Comparison of ENCODE assay signal across 12 mouse cellular contexts in the genomic region with DNA sequence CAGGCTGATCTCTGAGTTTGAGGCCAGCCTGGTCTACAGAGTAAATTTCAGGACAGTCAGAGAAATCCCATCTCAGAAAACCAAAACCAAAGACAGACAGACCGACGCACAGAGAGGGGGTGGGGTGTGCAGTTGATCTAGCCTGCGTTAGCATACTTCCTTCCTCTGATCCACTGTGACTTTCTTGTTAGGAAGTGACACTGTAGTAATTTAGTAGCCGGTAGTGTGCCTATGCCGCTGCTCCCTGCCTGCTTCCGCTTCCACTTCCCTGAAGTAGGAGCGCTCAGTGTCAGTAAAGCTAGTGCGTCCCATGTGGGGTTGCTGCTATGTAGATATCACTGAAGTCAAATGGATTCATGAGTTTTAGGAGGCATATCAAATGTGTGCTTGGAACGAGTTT. TPM values are rescaled to one million over a fixed set of nuclear protein-coding genes. Genes with fewer than 3 reads are reported as not detected.
A peak's percentile ranks its signal among the peaks of the same experiment; 100 is the strongest.
DNase-seq lines count a peak whose midpoint lies in the region; ATAC-seq and TF ChIP-seq lines count a peak whose summit lies in the region.
"Had no signal": no experiment of that assay in that cellular context is flagged by ENCODE, and none has a peak within 500 bp of the region (broad histone marks: within the 10 kb centered on the region; RNA-seq: fewer than 3 reads in every experiment).

No protein-coding gene starts in this region.

- peaks cover 21% of the 10 kb centered on the region for H3K4me1 ChIP-seq in heart, embryonic 12.5 days (replicated peaks)
- peaks cover 5% of the 10 kb centered on the region for H3K4me1 ChIP-seq in lung, embryonic 16.5 days (replicated peaks; ENCODE audit: control insufficient read depth, insufficient read depth, low read length)
- H3K4me1 ChIP-seq in lung, postnatal 0 days (ENCODE audit: insufficient read depth, low read depth, low read length) = no peaks in the 10 kb centered on the region
- H3K4me1 ChIP-seq in hindbrain, embryonic 16.5 days (ENCODE audit: control insufficient read depth, insufficient read depth, low read depth, low read length) = no peaks in the 10 kb centered on the region
- H3K4me1 ChIP-seq: liver, embryonic 15.5 days had no signal

- H3K4me3 ChIP-seq in heart, embryonic 12.5 days = no peak overlapping the region
- H3K4me3 ChIP-seq in lung, embryonic 16.5 days (ENCODE audit: low read length) = no peak overlapping the region
- H3K4me3 ChIP-seq in lung, postnatal 0 days (ENCODE audit: low read depth, low read length) = peak overlapping the region; percentile 10; the same call in 1 of the 2 replicates
- H3K4me3 ChIP-seq in hindbrain, embryonic 16.5 days (ENCODE audit: low read length) = no peak overlapping the region
- H3K4me3 ChIP-seq: embryonic facial prominence, embryonic 13.5 days; liver, embryonic 15.5 days; midbrain, embryonic 10.5 days; myocyte had no signal

- DNase-seq in heart, adult 8-10 months (ENCODE audit: low spot score) = peak; percentile 52
- no peak for DNase-seq in lung, postnatal 25 days (ENCODE audit: low spot score)
- peak; percentile 42 for DNase-seq in lung, postnatal 0 days (ENCODE audit: low spot score)
- no peak for DNase-seq in ovary, postnatal 14 days (ENCODE audit: low spot score)
- DNase-seq: cerebellum, adult 11 months had no signal

- peaks cover 10% of the 10 kb centered on the region for H3K27me3 ChIP-seq in heart, embryonic 12.5 days (replicated peaks)
- no peaks in the 10 kb centered on the region for H3K27me3 ChIP-seq in lung, embryonic 16.5 days (ENCODE audit: control insufficient read depth, insufficient read depth, low read depth, low read length)
- no peaks in the 10 kb centered on the region for H3K27me3 ChIP-seq in lung, postnatal 0 days (replicated peaks; ENCODE audit: insufficient read depth, low read length)
- no peaks in the 10 kb centered on the region for H3K27me3 ChIP-seq in hindbrain, embryonic 16.5 days (replicated peaks; ENCODE audit: control insufficient read depth, insufficient read depth, low read length)
- H3K27me3 ChIP-seq: embryonic facial prominence, embryonic 13.5 days; liver, embryonic 15.5 days had no signal

- no peak overlapping the region for H3K27ac ChIP-seq in heart, embryonic 12.5 days (ENCODE audit: poor library complexity, severe bottlenecking)
- no peak overlapping the region for H3K27ac ChIP-seq in lung, embryonic 16.5 days (ENCODE audit: low read length)
- no peak overlapping the region for H3K27ac ChIP-seq in lung, postnatal 0 days (ENCODE audit: low read length)
- no peak overlapping the region for H3K27ac ChIP-seq in hindbrain, embryonic 16.5 days (ENCODE audit: low read depth, low read length)
- H3K27ac ChIP-seq: embryonic facial prominence, embryonic 13.5 days; liver, embryonic 15.5 days; midbrain, embryonic 10.5 days had no signal

- no peak for TF ChIP-seq CTCF in lung, postnatal 0 days (IDR thresholded peaks at IDR 0.05)

- no peak for TF ChIP-seq EP300 in lung, postnatal 0 days (IDR thresholded peaks at IDR 0.05)

- peaks cover 8% of the 10 kb centered on the region; the same call in 1 of the 2 replicates for H3K36me3 ChIP-seq in heart, embryonic 12.5 days
- H3K36me3 ChIP-seq in lung, embryonic 16.5 days (ENCODE audit: control insufficient read depth, insufficient read depth, low read length) = peaks cover 8% of the 10 kb centered on the region
- H3K36me3 ChIP-seq in lung, postnatal 0 days (ENCODE audit: insufficient read depth, low read length) = no peaks in the 10 kb centered on the region
- peaks cover 6% of the 10 kb centered on the region; the same call in 1 of the 2 replicates for H3K36me3 ChIP-seq in hindbrain, embryonic 16.5 days (ENCODE audit: control insufficient read depth, insufficient read depth, low read length)

- ATAC-seq in heart, embryonic 12.5 days (ENCODE audit: insufficient number of reproducible peaks, low FRiP score) = no peak
- ATAC-seq in lung, embryonic 16.5 days (ENCODE audit: low read depth) = 0 out of 2 replicates have a peak, but pooled peaks have one; percentile 20
- peak; percentile 50 for ATAC-seq in lung, postnatal 0 days
- no peak for ATAC-seq in hindbrain, embryonic 16.5 days

- H3K9ac ChIP-seq in heart, embryonic 12.5 days = no peak overlapping the region
- no peak overlapping the region for H3K9ac ChIP-seq in lung, embryonic 16.5 days (ENCODE audit: low read length)
- no peak overlapping the region for H3K9ac ChIP-seq in lung, postnatal 0 days (replicated peaks; ENCODE audit: low read depth)
- no peak overlapping the region for H3K9ac ChIP-seq in hindbrain, embryonic 16.5 days (ENCODE audit: low read depth, low read length)
- H3K9ac ChIP-seq: embryonic facial prominence, embryonic 13.5 days; liver, embryonic 15.5 days had no signal

- WGBS in heart, embryonic 12.5 days = 82% methylated on average over 9 of the region's 9 CpGs
- 56% methylated on average over 9 of the region's 9 CpGs for WGBS in lung, embryonic 16.5 days
- 30% methylated on average over 9 of the region's 9 CpGs for WGBS in lung, postnatal 0 days
- 92% methylated on average over 9 of the region's 9 CpGs for whole genome bisulfite sequencing in hindbrain, embryonic 16.5 days

- no peak overlapping the region for H3K4me2 ChIP-seq in heart, embryonic 12.5 days
- peak overlapping the region; percentile 17; the same call in 1 of the 2 replicates for H3K4me2 ChIP-seq in lung, embryonic 16.5 days (ENCODE audit: low read depth, low read length)
- peak overlapping the region; percentile 22 for H3K4me2 ChIP-seq in lung, postnatal 0 days (replicated peaks; ENCODE audit: low read depth, low read length)
- H3K4me2 ChIP-seq in hindbrain, embryonic 16.5 days (ENCODE audit: low read length) = no peak overlapping the region
- H3K4me2 ChIP-seq: embryonic facial prominence, embryonic 13.5 days; liver, embryonic 15.5 days had no signal

- H3K9me3 ChIP-seq in heart, embryonic 12.5 days (replicated peaks) = no peaks in the 10 kb centered on the region
- H3K9me3 ChIP-seq in lung, embryonic 16.5 days (ENCODE audit: control insufficient read depth, low read length) = no peaks in the 10 kb centered on the region
- H3K9me3 ChIP-seq in lung, postnatal 0 days (ENCODE audit: low read length) = no peaks in the 10 kb centered on the region
- no peaks in the 10 kb centered on the region for H3K9me3 ChIP-seq in hindbrain, embryonic 16.5 days (ENCODE audit: control insufficient read depth, low read length)
- H3K9me3 ChIP-seq: embryonic facial prominence, embryonic 13.5 days; liver, embryonic 15.5 days; midbrain, embryonic 10.5 days had no signal

RNA-seq across cellular contexts. Expression of gene Tmem260, which starts 13.0 kb away (rescaled TPM):
- total RNA-seq in heart, adult 8-10 months (2022) = 1 to 10 TPM; 9.2 to 10.0 (median 9.4) TPM
- 17.2 and 18.2 TPM in 2 replicates for polyA plus RNA-seq in heart, embryonic 12.5 days (2016; fragmentation: Nextera tagmentation; extraction: Ambion mirVana)
- 23.5 and 25.3 TPM in 2 replicates for polyA plus RNA-seq in lung, embryonic 16.5 days (2015; fragmentation: Nextera tagmentation; extraction: Ambion mirVana)
- polyA plus RNA-seq in lung, postnatal 0 days (2015; fragmentation: Nextera tagmentation; extraction: Ambion mirVana) = 10.0 and 13.9 TPM in 2 replicates
- polyA plus RNA-seq in hindbrain, embryonic 16.5 days (2015; fragmentation: Nextera tagmentation; extraction: Ambion mirVana) = 13.7 and 16.1 TPM in 2 replicates

Comparison
In these comparisons a context has a peak if more than half of its experiments do, and no peak if none do; other contexts are left out.
1. DNase-seq: peak in heart, adult 8-10 months (single experiment) and lung, postnatal 0 days (single experiment); none in lung, postnatal 25 days (single experiment) and ovary, postnatal 14 days (single experiment).
2. ATAC-seq: peak in lung, embryonic 16.5 days (single experiment) and lung, postnatal 0 days (single experiment); none in heart, embryonic 12.5 days (single experiment) and hindbrain, embryonic 16.5 days (single experiment).
3. H3K4me2 ChIP-seq: peak in lung, embryonic 16.5 days (single experiment) and lung, postnatal 0 days (single experiment); none in heart, embryonic 12.5 days (single experiment) and hindbrain, embryonic 16.5 days (single experiment).